Mouse (Mus musculus) megakaryocyte progenitor cell, adult 5-6 weeks (primary cell): ENCODE results near the gene Ppcdc. TPM values are rescaled to one million over a fixed set of nuclear protein-coding genes. Genes with fewer than 3 reads are reported as not detected.

Experiments used
- ATAC-seq: replicated peaks from 2 replicates; pipeline ENCODE4 v1.8.0; 2016; ENCODE audit warnings: mild to moderate bottlenecking, moderate TSS enrichment, inconsistent platforms; ENCODE audit not compliant: poor library complexity
- total RNA-seq, 2 experiments: library from RNA; stranded (forward) in 1 of 2; stranded (reverse) in 1 of 2; fragments of 157-497, 149-512 nt in 1 of 2; fragments of 200-1000 nt in 1 of 2; gene quantifications; 2 replicates each; pipeline versions ENCODE4 v1.2.3 to v1.2.4; 2015 to 2017

Gene Ppcdc
- total RNA-seq, 2 experiments from 2014 or later, result 15.4 to 19.1 TPM

GRCm38 (mm10) chr9:57386926-57387325 lies 53.0 kb downstream of the Ppcdc start:
- ATAC-seq, result no peak

- peak; percentile 65 for ATAC-seq
Measured at GRCm38 (mm10) chr9:57384621-57385020, 55.3 kb downstream of the Ppcdc start.

- ATAC-seq, result no peak
Measured at GRCm38 (mm10) chr9:57360999-57361398, 78.9 kb downstream of the Ppcdc start.

- ATAC-seq, result no peak
Measured at GRCm38 (mm10) chr9:57354377-57355183, 85.3 kb downstream of the Ppcdc start.

- ATAC-seq, result 0 out of 2 replicates have a peak, but pooled peaks have one; percentile 39
Measured at GRCm38 (mm10) chr9:57351277-57351676, 88.6 kb downstream of the Ppcdc start.

- no peak for ATAC-seq
Measured at GRCm38 (mm10) chr9:57345902-57346301, 94.0 kb downstream of the Ppcdc start.

GRCm38 (mm10) chr9:57343752-57344151 lies 96.2 kb downstream of the Ppcdc start:
- ATAC-seq, result no peak

- ATAC-seq, result no peak
Measured at GRCm38 (mm10) chr9:57342906-57343474, 96.9 kb downstream of the Ppcdc start.

GRCm38 (mm10) chr9:57342186-57342585 lies 97.7 kb downstream of the Ppcdc start:
- no peak for ATAC-seq

GRCm38 (mm10) chr9:57340361-57340760 lies 99.6 kb downstream of the Ppcdc start:
- ATAC-seq, result no peak

GRCm38 (mm10) chr9:57339577-57340210 lies 100.2 kb downstream of the Ppcdc start:
- peak; percentile 96 for ATAC-seq

- ATAC-seq, result no peak
Measured at GRCm38 (mm10) chr9:57338706-57339105, 101.2 kb downstream of the Ppcdc start.

Other genes with a start within 250 kb of the Ppcdc start
- gene Trcg1, start 203.6 kb downstream of the Ppcdc start, total RNA-seq (2015), result not detected in 2 replicates
- not detected in 2 replicates for gene Trcg1, start 203.6 kb downstream of the Ppcdc start, total RNA-seq (2017)
- gene 1700017B05Rik, start 177.5 kb downstream of the Ppcdc start, total RNA-seq (2015), result 33.8 and 42.4 TPM in 2 replicates
- 17.8 and 25.6 TPM in 2 replicates for gene 1700017B05Rik, start 177.5 kb downstream of the Ppcdc start, total RNA-seq (2017)
- 0.77 and 1.9 TPM in 2 replicates for gene Scamp5, start 27.9 kb upstream of the Ppcdc start, total RNA-seq (2015)
- 1.1 and 1.8 TPM in 2 replicates for gene Scamp5, start 27.9 kb upstream of the Ppcdc start, total RNA-seq (2017)
- gene Rpp25, start 63.9 kb upstream of the Ppcdc start, total RNA-seq (2015), result 0.12 and 0.30 TPM in 2 replicates
- 0.20 TPM in 1 of 2 replicates, not detected in the other for gene Rpp25, start 63.9 kb upstream of the Ppcdc start, total RNA-seq (2017)
- gene Cox5a, start 81.2 kb upstream of the Ppcdc start, total RNA-seq (2015), result 617 and 644 TPM in 2 replicates
- gene Cox5a, start 81.2 kb upstream of the Ppcdc start, total RNA-seq (2017), result 85.1 and 114 TPM in 2 replicates
- 4.5 and 6.9 TPM in 2 replicates for gene Fam219b, start 97.4 kb upstream of the Ppcdc start, total RNA-seq (2015)
- 9.2 and 12.8 TPM in 2 replicates for gene Fam219b, start 97.4 kb upstream of the Ppcdc start, total RNA-seq (2017)
- gene Mpi, start 112.6 kb upstream of the Ppcdc start, total RNA-seq (2015), result 15.5 and 21.5 TPM in 2 replicates
- gene Mpi, start 112.6 kb upstream of the Ppcdc start, total RNA-seq (2017), result 14.0 and 17.2 TPM in 2 replicates
- gene Scamp2, start 120.8 kb upstream of the Ppcdc start, total RNA-seq (2015), result 71.1 and 73.2 TPM in 2 replicates
- 26.2 and 28.2 TPM in 2 replicates for gene Scamp2, start 120.8 kb upstream of the Ppcdc start, total RNA-seq (2017)
- 4.0 and 4.6 TPM in 2 replicates for gene Ulk3, start 149.3 kb upstream of the Ppcdc start, total RNA-seq (2015)
- gene Ulk3, start 149.3 kb upstream of the Ppcdc start, total RNA-seq (2017), result 1.8 and 2.9 TPM in 2 replicates
- not detected in 2 replicates for gene Cplx3, start 166.2 kb upstream of the Ppcdc start, total RNA-seq (2015)
- gene Cplx3, start 166.2 kb upstream of the Ppcdc start, total RNA-seq (2017), result not detected in 2 replicates
- not detected in 2 replicates for gene Lman1l, start 180.7 kb upstream of the Ppcdc start, total RNA-seq (2015)
- not detected in 2 replicates for gene Lman1l, start 180.7 kb upstream of the Ppcdc start, total RNA-seq (2017)
- gene Csk, start 213.5 kb upstream of the Ppcdc start, total RNA-seq (2015), result 58.6 and 71.3 TPM in 2 replicates
- 119 and 152 TPM in 2 replicates for gene Csk, start 213.5 kb upstream of the Ppcdc start, total RNA-seq (2017)
- gene Cyp1a2, start 243.6 kb upstream of the Ppcdc start, total RNA-seq (2015), result not detected in 2 replicates
- gene Cyp1a2, start 243.6 kb upstream of the Ppcdc start, total RNA-seq (2017), result not detected in 2 replicates
- 0.39 TPM in 1 of 2 replicates, not detected in the other for gene Cyp1a1, start 247.8 kb upstream of the Ppcdc start, total RNA-seq (2015)
- gene Cyp1a1, start 247.8 kb upstream of the Ppcdc start, total RNA-seq (2017), result 0.20 TPM in 1 of 2 replicates, not detected in the other